Mouse (Mus musculus): ENCODE data around the gene Spsb3. TPM values are rescaled to one million over a fixed set of nuclear protein-coding genes. Genes with fewer than 3 reads are reported as not detected.

The Spsb3 gene
- polyA plus RNA-seq, 1 experiment from 2014 or later: 45.5 TPM

DNA sequence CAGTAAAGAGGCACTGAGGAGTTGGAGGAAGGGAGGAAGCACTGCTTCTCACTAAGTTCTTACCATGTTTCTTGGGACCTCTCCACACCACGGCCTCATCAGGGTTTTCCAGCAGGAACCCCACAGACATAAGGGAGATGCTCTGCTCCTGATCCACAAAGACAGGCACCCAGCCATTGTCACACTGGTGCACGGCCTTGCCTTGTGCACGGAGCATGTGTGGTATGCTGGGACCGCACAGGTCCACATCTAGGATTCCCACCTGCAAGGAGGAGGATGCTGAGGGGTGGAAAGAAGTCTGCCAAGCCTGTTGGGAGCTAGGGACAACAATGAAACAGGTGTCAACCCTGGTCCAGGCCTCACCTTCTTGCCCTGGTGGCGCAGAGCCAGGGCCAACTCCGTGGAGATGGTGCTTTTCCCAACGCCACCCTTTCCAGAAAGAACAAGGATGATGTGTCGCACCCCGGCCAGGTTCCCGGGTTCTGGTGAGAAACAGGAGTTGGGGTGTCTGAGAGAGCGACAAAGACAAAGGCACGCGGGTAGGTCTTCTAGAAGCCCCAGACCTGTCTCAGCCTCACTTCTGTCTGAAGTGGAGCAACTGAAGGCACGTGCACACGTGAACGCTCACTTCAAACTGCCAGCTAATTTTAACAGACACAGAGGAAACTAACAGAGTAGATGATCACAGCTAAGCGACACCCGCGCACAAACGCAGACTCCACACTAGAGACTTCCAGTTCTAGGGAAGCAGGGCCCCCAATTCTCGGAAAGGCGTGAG is 898 bp upstream of the Spsb3 start:
- Histone ChIP-seq H3K4me1 (replicated peaks; ENCODE audit: control insufficient read depth, insufficient read depth) (peaks cover 3% of the 10 kb centered on the region), H3K36me3 (ENCODE audit: control insufficient read depth, insufficient read depth, low read length) (peaks cover 10% of the 10 kb centered on the region), H3K4me3 (ENCODE audit: low read depth, low read length) (peak overlapping the region; percentile 83), H3K4me2 (replicated peaks; ENCODE audit: low read depth) (peak overlapping the region; percentile 88), H3K27ac (replicated peaks) (no peak overlapping the region), H3K9ac (ENCODE audit: low read length) (peak overlapping the region; percentile 83), H3K9me3 (ENCODE audit: control insufficient read depth, low read length) (no peaks in the 10 kb centered on the region), H3K27me3 (ENCODE audit: control insufficient read depth, insufficient read depth, low read length) (no peaks in the 10 kb centered on the region)
- TF ChIP-seq CTCF (IDR thresholded peaks at IDR 0.05; ENCODE audit: low read depth): no peak
- no peak for TF ChIP-seq EP300 (optimal IDR thresholded peaks at IDR 0.05)
- DNase-seq (ENCODE audit: low spot score) (no peak), ATAC-seq (ENCODE audit: low FRiP score, low TSS enrichment) (no peak)
- WGBS: 23% methylated on average over 22 of the region's 22 CpGs

DNA sequence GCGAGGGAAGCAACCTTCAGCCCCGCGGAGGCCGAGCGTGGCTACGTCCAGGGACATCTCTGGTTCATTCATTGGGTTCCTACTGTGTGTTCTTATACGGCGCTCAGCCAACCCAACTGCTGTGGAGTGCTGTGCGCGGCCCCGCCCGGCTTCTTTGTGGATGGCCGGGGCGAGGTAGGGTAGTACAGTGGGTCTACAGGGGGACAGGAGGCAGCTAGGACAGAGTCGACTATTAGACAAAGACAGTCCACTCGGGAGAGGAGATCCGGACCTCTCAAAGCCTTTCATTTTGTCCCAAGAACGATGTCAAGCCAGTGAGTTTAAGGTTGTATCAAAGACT is 459 bp downstream of the Spsb3 start:
- Histone ChIP-seq H3K36me3 (ENCODE audit: control insufficient read depth, insufficient read depth, low read length) (peaks cover 10% of the 10 kb centered on the region), H3K4me2 (replicated peaks; ENCODE audit: low read depth) (peak overlapping the region; percentile 90), H3K4me1 (replicated peaks; ENCODE audit: control insufficient read depth, insufficient read depth) (peaks cover 3% of the 10 kb centered on the region), H3K27ac (replicated peaks) (peak overlapping the region; percentile 86), H3K9ac (ENCODE audit: low read length) (peak overlapping the region; percentile 82), H3K27me3 (ENCODE audit: control insufficient read depth, insufficient read depth, low read length) (no peaks in the 10 kb centered on the region), H3K9me3 (ENCODE audit: control insufficient read depth, low read length) (no peaks in the 10 kb centered on the region), H3K4me3 (ENCODE audit: low read depth, low read length) (peak overlapping the region; percentile 85)
- WGBS: under 1% methylated on average over 18 of the region's 18 CpGs
- TF ChIP-seq EP300 (optimal IDR thresholded peaks at IDR 0.05): no peak
- TF ChIP-seq CTCF (IDR thresholded peaks at IDR 0.05; ENCODE audit: low read depth): no peak
- ATAC-seq (ENCODE audit: low FRiP score, low TSS enrichment) (peak; percentile 24), DNase-seq (ENCODE audit: low spot score) (no peak)

DNA sequence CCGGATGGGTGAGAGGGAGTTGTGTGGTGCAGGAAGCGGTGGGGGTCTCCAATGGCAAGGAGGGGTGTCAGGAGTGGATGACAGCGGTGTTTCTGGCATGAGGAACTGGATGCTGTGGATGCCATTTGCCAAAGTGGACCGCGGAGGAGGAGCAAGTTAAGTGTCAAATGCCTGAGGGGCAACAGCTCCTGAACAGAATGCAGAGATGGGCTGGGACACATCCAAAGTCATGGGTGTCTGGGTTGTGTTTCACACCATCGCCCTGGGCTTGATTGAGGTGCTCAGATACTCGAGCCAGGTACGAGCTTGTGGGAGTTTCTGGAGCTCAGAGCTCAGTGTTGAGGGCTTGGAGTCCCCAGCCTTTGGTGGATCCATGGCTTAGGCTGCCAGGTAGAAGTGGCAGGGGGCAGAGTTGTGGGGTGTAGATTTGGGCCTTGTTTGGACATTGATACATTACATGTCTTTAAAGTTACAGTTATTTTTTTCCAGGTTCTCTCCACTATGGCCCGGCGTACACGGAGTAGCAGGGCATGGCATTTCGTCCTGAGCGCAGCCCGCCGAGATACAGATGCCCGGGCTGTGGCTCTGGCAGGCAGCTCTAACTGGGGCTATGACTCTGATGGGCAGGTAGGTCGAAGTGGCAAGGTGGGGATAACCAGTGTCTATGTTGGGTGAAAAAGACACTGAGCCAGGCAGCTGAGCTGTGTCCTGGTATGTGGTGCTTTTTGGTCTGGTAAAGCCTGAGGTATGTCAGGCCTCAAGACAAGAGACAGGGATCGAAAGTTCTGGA is 1.0 kb downstream of the Spsb3 start:
- Histone ChIP-seq H3K36me3 (ENCODE audit: control insufficient read depth, insufficient read depth, low read length) (peaks cover 11% of the 10 kb centered on the region), H3K9me3 (ENCODE audit: control insufficient read depth, low read length) (no peaks in the 10 kb centered on the region), H3K27me3 (ENCODE audit: control insufficient read depth, insufficient read depth, low read length) (no peaks in the 10 kb centered on the region), H3K27ac (replicated peaks) (peak overlapping the region; percentile 86), H3K4me2 (replicated peaks; ENCODE audit: low read depth) (peak overlapping the region; percentile 90), H3K9ac (ENCODE audit: low read length) (peak overlapping the region; percentile 82), H3K4me1 (replicated peaks; ENCODE audit: control insufficient read depth, insufficient read depth) (peaks cover 3% of the 10 kb centered on the region), H3K4me3 (ENCODE audit: low read depth, low read length) (peak overlapping the region; percentile 85)
- no peak for ATAC-seq (ENCODE audit: low FRiP score, low TSS enrichment)
- TF ChIP-seq EP300 (optimal IDR thresholded peaks at IDR 0.05) (no peak), CTCF (IDR thresholded peaks at IDR 0.05; ENCODE audit: low read depth) (no peak)
- DNase-seq (ENCODE audit: low spot score): no peak
- WGBS: 60% methylated on average over 18 of the region's 18 CpGs

DNA sequence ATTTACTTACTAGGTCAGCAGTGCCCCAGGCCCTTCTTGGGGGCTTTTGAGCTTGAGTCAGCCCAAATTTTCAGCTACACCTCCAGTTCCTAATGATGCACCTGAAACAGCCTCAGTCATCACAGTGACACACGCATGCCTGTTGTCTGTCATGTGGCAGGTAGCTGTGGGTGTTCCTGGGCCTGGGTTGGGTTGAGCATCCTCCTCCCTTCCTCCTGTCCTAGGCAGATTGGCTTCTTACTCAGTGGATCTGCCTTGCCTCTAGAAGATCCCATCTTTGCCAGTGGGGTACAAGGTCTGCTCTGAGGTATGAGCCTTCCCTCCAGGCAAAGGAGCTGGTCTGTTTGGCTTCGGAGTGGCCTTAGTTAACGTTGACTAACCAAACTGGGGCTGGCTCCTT is 2.4 kb downstream of the Spsb3 start:
- H3K9ac ChIP-seq (ENCODE audit: low read length): no peak overlapping the region
- 82% methylated on average over 3 of the region's 3 CpGs for WGBS
- H3K4me2 ChIP-seq (replicated peaks; ENCODE audit: low read depth): no peak overlapping the region

DNA sequence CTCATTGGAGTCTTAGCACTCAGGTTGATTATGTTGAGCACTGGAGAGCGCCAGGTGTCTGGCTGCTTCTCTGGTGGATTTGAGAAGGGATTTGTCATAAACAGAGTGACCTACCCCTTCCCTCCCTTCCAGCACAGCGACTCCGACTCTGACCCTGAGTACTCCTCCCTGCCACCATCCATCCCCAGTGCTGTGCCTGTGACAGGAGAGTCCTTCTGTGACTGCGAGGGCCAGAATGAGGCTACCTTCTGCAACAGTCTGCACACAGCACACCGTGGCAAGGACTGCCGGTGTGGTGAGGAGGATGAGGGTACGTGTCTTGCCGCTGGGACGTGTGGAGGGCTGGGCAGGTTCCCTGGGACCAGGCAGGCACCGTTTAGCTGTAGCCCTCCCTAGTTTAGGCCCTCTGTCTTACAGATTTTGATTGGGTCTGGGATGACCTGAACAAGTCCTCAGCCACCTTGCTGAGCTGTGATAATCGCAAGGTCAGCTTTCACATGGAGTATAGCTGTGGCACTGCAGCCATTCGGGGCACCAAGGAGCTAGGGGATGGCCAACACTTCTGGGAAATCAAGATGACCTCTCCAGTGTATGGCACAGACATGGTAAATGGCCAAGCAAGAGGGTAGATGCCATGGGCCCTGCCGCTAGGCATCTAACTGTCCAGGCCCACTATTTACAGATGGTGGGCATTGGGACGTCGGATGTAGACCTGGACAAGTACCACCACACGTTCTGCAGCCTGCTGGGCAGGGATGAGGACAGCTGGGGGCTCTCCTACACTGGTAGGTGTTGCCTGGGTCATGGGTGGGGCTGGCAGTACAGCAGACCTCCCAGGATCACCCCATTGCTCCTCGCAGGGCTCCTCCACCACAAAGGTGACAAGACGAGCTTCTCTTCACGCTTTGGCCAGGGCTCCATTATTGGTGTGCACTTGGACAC is 4.0 kb downstream of the Spsb3 start:
- Histone ChIP-seq H3K4me3 (ENCODE audit: low read depth, low read length) (no peak overlapping the region), H3K4me1 (replicated peaks; ENCODE audit: control insufficient read depth, insufficient read depth) (peaks cover 1% of the 10 kb centered on the region), H3K27ac (replicated peaks) (no peak overlapping the region), H3K9me3 (ENCODE audit: control insufficient read depth, low read length) (no peaks in the 10 kb centered on the region), H3K9ac (ENCODE audit: low read length) (no peak overlapping the region), H3K36me3 (ENCODE audit: control insufficient read depth, insufficient read depth, low read length) (peaks cover 8% of the 10 kb centered on the region; the same call in 1 of the 2 replicates), H3K27me3 (ENCODE audit: control insufficient read depth, insufficient read depth, low read length) (no peaks in the 10 kb centered on the region), H3K4me2 (replicated peaks; ENCODE audit: low read depth) (no peak overlapping the region)
- 82% methylated on average over 19 of the region's 19 CpGs for WGBS
- no peak for DNase-seq (ENCODE audit: low spot score)
- no peak for TF ChIP-seq CTCF (IDR thresholded peaks at IDR 0.05; ENCODE audit: low read depth)
- TF ChIP-seq EP300 (optimal IDR thresholded peaks at IDR 0.05): no peak
- no peak for ATAC-seq (ENCODE audit: low FRiP score, low TSS enrichment)

More for the DNA sequence above, 2.4 kb downstream of the Spsb3 start:
- H3K27ac ChIP-seq (replicated peaks): no peak overlapping the region
- TF ChIP-seq CTCF (IDR thresholded peaks at IDR 0.05; ENCODE audit: low read depth): no peak
- TF ChIP-seq EP300 (optimal IDR thresholded peaks at IDR 0.05): no peak
- peaks cover 10% of the 10 kb centered on the region for H3K36me3 ChIP-seq (ENCODE audit: control insufficient read depth, insufficient read depth, low read length)
- no peak for DNase-seq (ENCODE audit: low spot score)
- ATAC-seq (ENCODE audit: low FRiP score, low TSS enrichment): no peak
- H3K4me3 ChIP-seq (ENCODE audit: low read depth, low read length): no peak overlapping the region
- H3K4me1 ChIP-seq (replicated peaks; ENCODE audit: control insufficient read depth, insufficient read depth): peaks cover 3% of the 10 kb centered on the region
- H3K9me3 ChIP-seq (ENCODE audit: control insufficient read depth, low read length): no peaks in the 10 kb centered on the region
- no peaks in the 10 kb centered on the region for H3K27me3 ChIP-seq (ENCODE audit: control insufficient read depth, insufficient read depth, low read length)
